Mouse (Mus musculus): Measurements from ENCODE around the gene Cygb. TPM values are rescaled to one million over a fixed set of nuclear protein-coding genes. Genes with fewer than 3 reads are reported as not detected.
"Not testable (repeated sequence)": the region's sequence is repeated elsewhere in the genome, so short reads cannot be mapped to it uniquely, and the experiment has no call there.

The Cygb gene
- polyA plus RNA-seq, 1 experiment from 2014 or later: 20.8 TPM

DNA sequence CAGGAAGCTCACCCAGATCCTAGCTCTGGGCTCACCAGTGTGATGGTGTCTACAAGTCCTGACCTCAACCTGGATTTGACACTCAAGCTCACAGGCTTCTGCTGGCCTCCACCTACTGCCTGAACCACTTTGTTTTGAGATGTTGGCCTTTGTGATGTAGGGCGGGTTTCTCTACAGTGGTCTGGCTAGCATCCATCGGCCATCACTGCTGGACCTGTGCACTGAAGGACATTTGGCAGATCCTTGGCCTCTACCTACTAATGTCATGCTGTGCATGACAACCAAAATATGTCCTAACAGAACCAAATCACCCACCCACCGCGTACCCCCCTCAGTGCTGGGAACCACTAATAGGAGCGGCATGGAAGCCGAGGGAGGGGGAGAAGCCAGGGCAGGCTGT, 25.0 kb upstream of the Cygb start:
- Histone ChIP-seq H3K9me3 (ENCODE audit: control insufficient read depth, low read depth, low read length) (no peaks in the 10 kb centered on the region), H3K4me3 (ENCODE audit: low read depth, low read length) (no peak overlapping the region), H3K4me1 (ENCODE audit: control insufficient read depth, insufficient read depth, low read length) (no peaks in the 10 kb centered on the region; the same call in 1 of the 2 replicates), H3K9ac (replicated peaks; ENCODE audit: low read depth, low read length) (no peak overlapping the region), H3K36me3 (ENCODE audit: control insufficient read depth, insufficient read depth, low read length) (peaks cover 49% of the 10 kb centered on the region), H3K27ac (ENCODE audit: low read length) (no peak overlapping the region), H3K27me3 (ENCODE audit: control insufficient read depth, insufficient read depth, low read length) (no peaks in the 10 kb centered on the region), H3K4me2 (replicated peaks; ENCODE audit: low read depth, low read length) (no peak overlapping the region)
- ATAC-seq (ENCODE audit: insufficient number of reproducible peaks, insufficient read depth, low FRiP score, low read depth): no peak
- WGBS: 94% methylated on average over 6 of the region's 6 CpGs

DNA sequence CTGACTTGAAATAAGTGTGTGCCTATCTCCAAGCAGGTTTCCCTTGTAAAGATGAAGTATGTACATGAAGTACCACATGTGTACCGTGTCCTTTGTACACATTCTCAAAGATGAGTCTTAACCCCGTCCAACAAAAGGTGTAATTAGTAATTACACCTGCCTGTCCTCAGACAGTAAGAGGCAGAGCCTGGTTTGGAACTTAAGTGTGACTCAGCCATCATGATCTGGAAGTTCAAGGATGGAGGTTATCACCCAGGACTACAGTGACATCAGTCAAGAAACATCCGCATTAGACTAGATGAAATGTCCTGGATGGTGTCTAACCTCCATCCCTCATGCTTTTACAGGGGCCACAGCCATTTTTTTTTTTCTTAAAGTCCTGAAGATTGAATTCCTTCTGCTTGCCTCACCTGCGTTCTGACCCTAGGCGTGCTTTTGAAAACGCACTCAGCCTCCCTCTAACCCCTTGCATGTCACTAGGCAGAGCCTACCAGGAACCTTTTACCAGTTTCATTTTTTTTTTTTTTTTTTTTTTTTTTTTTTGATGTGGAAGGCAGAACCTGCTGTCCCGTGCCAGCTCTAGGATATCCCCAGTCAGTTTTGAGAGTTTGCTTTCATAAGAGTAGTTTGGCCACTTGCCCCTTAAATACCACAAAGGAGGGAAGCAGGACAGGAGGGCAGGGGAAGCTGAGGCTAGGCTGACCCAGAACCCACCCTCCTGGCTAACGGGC, 23.8 kb upstream of the Cygb start:
- WGBS: 72% methylated on average over 8 of the region's 8 CpGs
- H3K4me3 ChIP-seq (ENCODE audit: low read depth, low read length): no peak overlapping the region
- H3K4me1 ChIP-seq (ENCODE audit: control insufficient read depth, insufficient read depth, low read length): peaks cover 4% of the 10 kb centered on the region
- no peak overlapping the region for H3K9ac ChIP-seq (replicated peaks; ENCODE audit: low read depth, low read length)
- H3K27ac ChIP-seq (ENCODE audit: low read length): no peak overlapping the region
- H3K36me3 ChIP-seq (ENCODE audit: control insufficient read depth, insufficient read depth, low read length): peaks cover 60% of the 10 kb centered on the region
- no peak overlapping the region for H3K4me2 ChIP-seq (replicated peaks; ENCODE audit: low read depth, low read length)
- ATAC-seq (ENCODE audit: insufficient number of reproducible peaks, insufficient read depth, low FRiP score, low read depth): no peak
- H3K9me3 ChIP-seq (ENCODE audit: control insufficient read depth, low read depth, low read length): no peaks in the 10 kb centered on the region
- H3K27me3 ChIP-seq (ENCODE audit: control insufficient read depth, insufficient read depth, low read length): no peaks in the 10 kb centered on the region

DNA sequence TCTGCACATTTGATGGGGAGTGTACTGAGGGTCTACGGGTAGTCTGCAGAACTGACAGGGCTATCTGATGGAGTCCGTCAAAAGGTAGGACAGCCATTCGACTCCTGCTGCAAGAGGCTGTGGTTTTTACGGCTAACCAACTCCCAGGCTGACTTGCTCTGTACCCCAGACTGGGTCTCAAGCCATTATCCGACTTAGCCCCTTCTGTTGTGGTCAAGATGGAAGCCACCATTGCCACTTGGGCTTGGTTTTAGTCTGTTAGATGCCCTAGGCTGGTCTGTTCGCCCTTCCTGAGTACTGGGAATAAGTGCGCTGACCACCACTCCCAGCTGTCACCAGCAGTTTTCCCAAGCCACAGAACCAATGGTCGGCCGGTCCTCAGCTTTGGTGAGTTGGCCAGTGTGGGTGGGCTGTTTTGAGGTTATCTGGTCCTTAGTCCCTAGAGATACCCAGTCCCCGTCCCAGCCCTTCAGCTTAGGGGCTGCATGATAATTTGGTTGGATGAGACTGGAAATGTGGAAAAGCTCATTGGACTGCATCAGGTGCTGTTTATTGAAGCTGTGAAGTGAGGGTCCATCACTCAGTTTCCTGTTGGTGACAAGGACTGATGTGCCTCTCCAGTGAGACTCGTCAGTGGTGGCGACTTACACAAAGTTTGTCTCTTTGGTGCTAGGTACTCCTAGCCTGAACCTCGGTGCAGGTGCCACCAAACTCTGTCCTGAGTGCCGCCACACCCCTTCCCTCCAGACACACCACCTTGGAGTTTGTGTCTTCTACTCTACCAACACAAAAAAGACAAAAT, 22.3 kb upstream of the Cygb start:
- H3K9me3 ChIP-seq (ENCODE audit: control insufficient read depth, low read depth, low read length): no peaks in the 10 kb centered on the region
- H3K9ac ChIP-seq (replicated peaks; ENCODE audit: low read depth, low read length): no peak overlapping the region
- no peak for ATAC-seq (ENCODE audit: insufficient number of reproducible peaks, insufficient read depth, low FRiP score, low read depth)
- H3K27me3 ChIP-seq (ENCODE audit: control insufficient read depth, insufficient read depth, low read length): no peaks in the 10 kb centered on the region
- no peak overlapping the region for H3K27ac ChIP-seq (ENCODE audit: low read length)
- peaks cover 58% of the 10 kb centered on the region for H3K36me3 ChIP-seq (ENCODE audit: control insufficient read depth, insufficient read depth, low read length)
- H3K4me1 ChIP-seq (ENCODE audit: control insufficient read depth, insufficient read depth, low read length): peaks cover 9% of the 10 kb centered on the region
- 85% methylated on average over 14 of the region's 14 CpGs for WGBS
- H3K4me2 ChIP-seq (replicated peaks; ENCODE audit: low read depth, low read length): no peak overlapping the region
- H3K4me3 ChIP-seq (ENCODE audit: low read depth, low read length): no peak overlapping the region

DNA sequence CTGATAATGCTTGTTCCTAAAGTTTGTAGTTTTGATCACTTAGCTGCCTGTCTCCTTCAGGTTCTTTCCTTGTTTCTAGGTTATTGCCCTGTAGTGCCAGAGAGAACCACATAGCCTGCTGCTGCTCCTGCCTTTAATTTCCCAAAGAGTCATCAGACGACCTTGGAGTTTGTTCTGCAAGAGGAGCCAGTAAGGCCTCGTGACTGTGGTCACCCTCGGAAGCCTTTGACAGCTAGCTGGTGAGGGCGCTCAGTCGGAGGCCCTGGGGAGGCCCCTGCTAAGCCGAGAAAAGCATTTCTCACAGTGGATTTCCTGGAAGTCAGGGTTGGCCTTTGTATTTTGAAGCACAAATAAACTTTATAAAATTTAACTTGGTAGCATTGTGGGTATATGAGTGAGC, 21.3 kb upstream of the Cygb start:
- not testable (repeated sequence) for H3K9me3 ChIP-seq (ENCODE audit: control insufficient read depth, low read depth, low read length); H3K4me1 ChIP-seq (ENCODE audit: control insufficient read depth, insufficient read depth, low read length); H3K4me3 ChIP-seq (ENCODE audit: low read depth, low read length); H3K27me3 ChIP-seq (ENCODE audit: control insufficient read depth, insufficient read depth, low read length); H3K4me2 ChIP-seq (replicated peaks; ENCODE audit: low read depth, low read length); H3K9ac ChIP-seq (replicated peaks; ENCODE audit: low read depth, low read length); H3K27ac ChIP-seq (ENCODE audit: low read length); ATAC-seq (ENCODE audit: insufficient number of reproducible peaks, insufficient read depth, low FRiP score, low read depth)
- 76% methylated on average over 6 of the region's 6 CpGs for WGBS
- peaks cover 54% of the 10 kb centered on the region for H3K36me3 ChIP-seq (ENCODE audit: control insufficient read depth, insufficient read depth, low read length)

DNA sequence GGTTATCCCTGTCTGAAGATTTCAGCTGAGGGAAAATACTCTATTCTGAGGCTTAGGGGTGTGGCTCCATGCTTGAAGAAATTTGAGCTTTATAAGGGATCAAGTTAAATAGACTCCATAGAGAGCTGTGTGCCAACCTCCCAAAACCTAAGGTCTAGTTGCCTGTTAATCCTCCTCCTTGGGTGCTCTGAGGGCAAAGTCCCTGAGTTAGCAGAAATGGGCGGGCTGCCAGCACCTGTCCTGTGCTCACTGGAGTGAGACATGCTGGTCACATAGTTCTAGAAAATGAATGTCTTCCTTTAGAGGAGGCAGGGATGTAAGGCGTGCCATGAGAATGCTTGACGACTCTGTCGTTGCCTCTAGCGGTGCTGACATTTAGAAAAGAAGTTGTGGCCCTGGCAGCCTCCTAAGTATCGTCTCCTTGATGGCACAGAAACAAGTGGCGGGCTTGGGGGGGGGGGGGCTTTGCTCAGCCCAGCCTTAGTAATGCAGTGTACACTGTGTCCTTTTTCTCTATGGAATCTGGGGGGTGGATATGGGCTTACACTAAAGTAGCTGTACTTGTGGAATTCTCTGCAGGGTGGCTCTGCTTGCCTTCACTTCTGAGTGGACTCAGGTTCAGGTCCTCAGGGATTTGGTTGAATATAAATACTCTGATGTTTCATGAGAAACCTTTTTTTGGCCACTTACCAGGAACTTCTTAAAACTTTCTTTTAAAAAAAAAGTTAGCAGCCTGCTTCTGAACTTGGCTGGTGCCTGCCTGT, 20.7 kb upstream of the Cygb start:
- Histone ChIP-seq H3K9me3 (ENCODE audit: control insufficient read depth, low read depth, low read length) (no peaks in the 10 kb centered on the region), H3K4me3 (ENCODE audit: low read depth, low read length) (no peak overlapping the region), H3K4me1 (ENCODE audit: control insufficient read depth, insufficient read depth, low read length) (peaks cover 9% of the 10 kb centered on the region), H3K27me3 (ENCODE audit: control insufficient read depth, insufficient read depth, low read length) (no peaks in the 10 kb centered on the region), H3K36me3 (ENCODE audit: control insufficient read depth, insufficient read depth, low read length) (peaks cover 54% of the 10 kb centered on the region), H3K27ac (ENCODE audit: low read length) (no peak overlapping the region), H3K9ac (replicated peaks; ENCODE audit: low read depth, low read length) (no peak overlapping the region), H3K4me2 (replicated peaks; ENCODE audit: low read depth, low read length) (no peak overlapping the region)
- no peak for ATAC-seq (ENCODE audit: insufficient number of reproducible peaks, insufficient read depth, low FRiP score, low read depth)
- WGBS: 60% methylated on average over 7 of the region's 7 CpGs

DNA sequence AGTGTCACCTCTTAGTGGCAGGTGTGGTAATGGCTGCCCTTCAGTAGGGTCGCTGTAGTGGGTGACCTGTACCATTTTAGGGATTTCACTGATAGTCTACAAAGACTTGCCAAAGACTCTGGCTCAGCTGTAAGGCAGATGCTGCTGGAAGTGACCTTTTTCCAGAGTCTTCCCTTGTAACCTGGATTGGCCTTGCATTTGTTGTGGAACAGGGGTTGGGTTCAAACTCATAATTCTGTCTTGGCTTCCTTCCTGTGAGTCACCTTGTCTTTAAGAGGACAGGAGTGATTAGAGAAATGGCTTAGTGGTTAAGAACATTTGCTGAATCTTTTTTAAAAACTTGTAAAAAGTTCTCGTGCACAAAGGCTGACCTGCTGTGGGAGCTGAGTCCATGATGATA, 19.3 kb upstream of the Cygb start:
- WGBS: 73% methylated on average over 2 of the region's 2 CpGs
- H3K4me3 ChIP-seq (ENCODE audit: low read depth, low read length): no peak overlapping the region

DNA sequence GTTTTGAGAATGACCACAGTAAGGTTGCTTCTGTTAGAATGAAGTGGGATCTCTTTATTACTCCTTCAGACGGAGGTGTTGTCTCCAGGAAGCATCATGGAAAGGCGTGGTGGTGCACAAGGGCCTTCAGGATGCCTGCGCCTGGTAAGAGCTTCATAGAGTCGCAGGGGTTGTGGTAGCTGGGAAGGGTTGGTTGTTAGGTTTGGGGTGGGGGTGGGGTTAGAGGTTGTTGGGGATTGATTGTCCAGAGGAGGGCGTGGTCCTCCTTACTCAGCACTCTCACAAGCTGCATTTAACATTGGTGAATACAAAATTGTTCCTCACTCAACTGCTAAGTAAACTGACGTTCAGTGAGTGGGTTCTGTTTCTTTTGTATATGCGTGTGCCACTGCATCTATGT, 18.5 kb upstream of the Cygb start:
- H3K27me3 ChIP-seq (ENCODE audit: control insufficient read depth, insufficient read depth, low read length): no peaks in the 10 kb centered on the region
- H3K36me3 ChIP-seq (ENCODE audit: control insufficient read depth, insufficient read depth, low read length): peaks cover 47% of the 10 kb centered on the region
- H3K4me2 ChIP-seq (replicated peaks; ENCODE audit: low read depth, low read length): peak overlapping the region; percentile 76
- H3K27ac ChIP-seq (ENCODE audit: low read length): no peak overlapping the region
- ATAC-seq (ENCODE audit: insufficient number of reproducible peaks, insufficient read depth, low FRiP score, low read depth): no peak
- H3K4me3 ChIP-seq (ENCODE audit: low read depth, low read length): peak overlapping the region; percentile 94
- 14% methylated on average over 7 of the region's 7 CpGs for WGBS
- peaks cover 9% of the 10 kb centered on the region for H3K4me1 ChIP-seq (ENCODE audit: control insufficient read depth, insufficient read depth, low read length)
- H3K9ac ChIP-seq (replicated peaks; ENCODE audit: low read depth, low read length): peak overlapping the region; percentile 92
- H3K9me3 ChIP-seq (ENCODE audit: control insufficient read depth, low read depth, low read length): no peaks in the 10 kb centered on the region

More for the DNA sequence above, 19.3 kb upstream of the Cygb start:
- H3K9ac ChIP-seq (replicated peaks; ENCODE audit: low read depth, low read length): no peak overlapping the region
- peaks cover 9% of the 10 kb centered on the region for H3K4me1 ChIP-seq (ENCODE audit: control insufficient read depth, insufficient read depth, low read length)
- no peaks in the 10 kb centered on the region for H3K27me3 ChIP-seq (ENCODE audit: control insufficient read depth, insufficient read depth, low read length)
- no peak overlapping the region for H3K27ac ChIP-seq (ENCODE audit: low read length)
- H3K4me2 ChIP-seq (replicated peaks; ENCODE audit: low read depth, low read length): peak overlapping the region; percentile 76; the same call in 1 of the 2 replicates
- H3K36me3 ChIP-seq (ENCODE audit: control insufficient read depth, insufficient read depth, low read length): peaks cover 48% of the 10 kb centered on the region
- H3K9me3 ChIP-seq (ENCODE audit: control insufficient read depth, low read depth, low read length): no peaks in the 10 kb centered on the region
- ATAC-seq (ENCODE audit: insufficient number of reproducible peaks, insufficient read depth, low FRiP score, low read depth): no peak

DNA sequence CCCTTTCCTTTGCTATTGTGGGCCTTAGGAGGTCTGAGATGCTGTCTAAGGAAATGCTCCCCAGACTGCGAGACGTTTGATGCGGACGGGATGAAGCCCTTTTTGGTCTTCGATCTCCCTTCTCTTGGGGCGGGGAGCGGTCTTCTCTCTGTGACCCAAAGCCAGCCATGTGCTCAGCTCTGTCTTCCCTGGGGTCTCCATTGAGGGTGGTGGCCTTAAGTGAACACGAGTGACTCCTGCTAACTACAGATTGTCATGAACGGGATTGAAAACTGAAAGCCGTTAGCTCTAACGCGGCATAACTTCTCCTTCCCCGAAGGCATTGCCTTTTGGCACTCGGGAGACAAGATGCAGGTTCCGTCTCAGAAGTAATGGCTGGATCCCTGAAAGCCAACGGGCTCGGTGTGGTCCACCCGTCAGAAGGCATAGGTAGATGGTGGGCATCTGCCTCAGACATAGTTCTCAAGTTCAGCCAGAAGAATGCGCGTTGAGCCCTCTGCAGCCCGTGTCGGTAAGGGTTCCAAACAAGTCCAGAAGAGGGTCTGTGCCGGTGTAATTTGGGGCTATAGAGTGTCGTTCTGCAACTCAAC, 17.8 kb upstream of the Cygb start:
- Histone ChIP-seq H3K4me1 (ENCODE audit: control insufficient read depth, insufficient read depth, low read length) (peaks cover 9% of the 10 kb centered on the region), H3K4me3 (ENCODE audit: low read depth, low read length) (peak overlapping the region; percentile 94), H3K27me3 (ENCODE audit: control insufficient read depth, insufficient read depth, low read length) (no peaks in the 10 kb centered on the region), H3K36me3 (ENCODE audit: control insufficient read depth, insufficient read depth, low read length) (peaks cover 40% of the 10 kb centered on the region), H3K9ac (replicated peaks; ENCODE audit: low read depth, low read length) (peak overlapping the region; percentile 92), H3K9me3 (ENCODE audit: control insufficient read depth, low read depth, low read length) (no peaks in the 10 kb centered on the region), H3K4me2 (replicated peaks; ENCODE audit: low read depth, low read length) (peak overlapping the region; percentile 76), H3K27ac (ENCODE audit: low read length) (peak overlapping the region; percentile 78)
- ATAC-seq (ENCODE audit: insufficient number of reproducible peaks, insufficient read depth, low FRiP score, low read depth): no peak
- WGBS: 0% methylated on average over 24 of the region's 24 CpGs

Measured in stomach, embryonic 14.5 days (tissue).